ENCODE assay signal across 17 mouse cellular contexts in genomic region chr5:96515860-96516311, GRCm38 (mm10).
DNase-seq lines count a peak whose midpoint lies in the region; ATAC-seq and TF ChIP-seq lines count a peak whose summit lies in the region.
"Had no signal": no experiment of that assay in that cellular context is flagged by ENCODE, and none has a peak within 500 bp of the region (broad histone marks: within the 10 kb centered on the region; RNA-seq: fewer than 3 reads in every experiment).

No protein-coding gene starts in this region.

- 46% methylated on average over 3 of the region's 3 CpGs for WGBS in kidney, adult 2 months
- 75% methylated on average over 3 of the region's 3 CpGs for WGBS in midbrain, embryonic 12.5 days
- 78% methylated on average over 3 of the region's 3 CpGs for WGBS in midbrain, embryonic 10.5 days
- 50% methylated on average over 3 of the region's 3 CpGs for WGBS in embryonic facial prominence, embryonic 11.5 days
- 55% methylated on average over 3 of the region's 3 CpGs for WGBS in cerebellum, adult 2 months

- ATAC-seq in midbrain, embryonic 12.5 days (ENCODE audit: low FRiP score, low read depth): 0 out of 2 replicates have a peak, but pooled peaks have one; percentile 12
- ATAC-seq in embryonic facial prominence, embryonic 11.5 days (replicated peaks; ENCODE audit: insufficient number of reproducible peaks, low FRiP score, low TSS enrichment, low read depth): no peak
- ATAC-seq: forebrain, embryonic 13.5 days had no signal

- no peak overlapping the region for H3K4me3 ChIP-seq in kidney, adult 2 months (ENCODE audit: insufficient read depth, low read depth, low read length)
- no peak overlapping the region for H3K4me3 ChIP-seq in midbrain, embryonic 12.5 days
- H3K4me3 ChIP-seq in midbrain, embryonic 10.5 days: no peak overlapping the region
- no peak overlapping the region for H3K4me3 ChIP-seq in embryonic facial prominence, embryonic 11.5 days (ENCODE audit: low read depth, low read length)
- no peak overlapping the region for H3K4me3 ChIP-seq in cerebellum, adult 2 months (replicated peaks; ENCODE audit: insufficient read depth, low read depth, low read length)
- H3K4me3 ChIP-seq: forebrain, embryonic 13.5 days; gastrocnemius, adult 2 months; heart, embryonic 10.5 days; hindbrain, embryonic 10.5 days; limb, embryonic 13.5 days had no signal

- H3K9ac ChIP-seq in midbrain, embryonic 12.5 days (replicated peaks): no peak overlapping the region
- H3K9ac ChIP-seq in embryonic facial prominence, embryonic 11.5 days (replicated peaks; ENCODE audit: low read length): no peak overlapping the region
- H3K9ac ChIP-seq: forebrain, embryonic 13.5 days; limb, embryonic 13.5 days; liver, embryonic 14.5 days had no signal

- H3K27ac ChIP-seq in kidney, adult 2 months (ENCODE audit: insufficient read depth, low read depth, low read length): 0 out of 2 replicates have a peak overlapping the region, but pooled peaks have one; percentile 6
- no peak overlapping the region for H3K27ac ChIP-seq in midbrain, embryonic 12.5 days (replicated peaks)
- H3K27ac ChIP-seq in midbrain, embryonic 10.5 days (replicated peaks): no peak overlapping the region
- H3K27ac ChIP-seq in embryonic facial prominence, embryonic 11.5 days (replicated peaks; ENCODE audit: low read depth, low read length): no peak overlapping the region
- no peak overlapping the region for H3K27ac ChIP-seq in cerebellum, adult 2 months (ENCODE audit: insufficient read depth, low read length)
- H3K27ac ChIP-seq: forebrain, embryonic 13.5 days; gastrocnemius, adult 2 months; heart, embryonic 10.5 days; hindbrain, embryonic 10.5 days; limb, embryonic 13.5 days; liver, embryonic 14.5 days; macrophage had no signal

- peak; percentile 20 for DNase-seq in kidney, adult 2 months
- no peak for DNase-seq in kidney, adult 11 months
- no peak for DNase-seq in midbrain, embryonic 10.5 days (ENCODE audit: low spot score)
- peak; percentile 41 for DNase-seq in embryonic facial prominence, embryonic 11.5 days (ENCODE audit: low spot score)
- DNase-seq in kidney, postnatal 4 days: peak; percentile 17 to 55
- no peak for DNase-seq in cerebellum, adult 2 months
- DNase-seq: adrenal gland, adult 2 months; cerebellum, adult 9-10 months; gastrocnemius, adult 2 months; retina, postnatal 1 day had no signal

- peaks cover 3% of the 10 kb centered on the region for H3K4me1 ChIP-seq in kidney, adult 2 months (ENCODE audit: control insufficient read depth, insufficient read depth, low read length)
- no peaks in the 10 kb centered on the region; the same call in 1 of the 2 replicates for H3K4me1 ChIP-seq in midbrain, embryonic 12.5 days
- H3K4me1 ChIP-seq in midbrain, embryonic 10.5 days: no peaks in the 10 kb centered on the region
- no peaks in the 10 kb centered on the region for H3K4me1 ChIP-seq in embryonic facial prominence, embryonic 11.5 days (ENCODE audit: control insufficient read depth, insufficient read depth, low read length)
- no peaks in the 10 kb centered on the region for H3K4me1 ChIP-seq in cerebellum, adult 2 months (ENCODE audit: control insufficient read depth, insufficient read depth, low read length)

- TF ChIP-seq POLR2A in kidney, adult 2 months (IDR thresholded peaks at IDR 0.05; ENCODE audit: low read depth, low read length): no peak
- TF ChIP-seq POLR2A in cerebellum, adult 2 months (IDR thresholded peaks at IDR 0.05; ENCODE audit: borderline replicate concordance, insufficient read depth, low read length): no peak

- no peaks in the 10 kb centered on the region for H3K36me3 ChIP-seq in kidney, adult 2 months (ENCODE audit: control insufficient read depth, insufficient read depth, low read length)
- H3K36me3 ChIP-seq in midbrain, embryonic 12.5 days: no peaks in the 10 kb centered on the region
- H3K36me3 ChIP-seq in midbrain, embryonic 10.5 days: no peaks in the 10 kb centered on the region
- no peaks in the 10 kb centered on the region for H3K36me3 ChIP-seq in embryonic facial prominence, embryonic 11.5 days (replicated peaks; ENCODE audit: control insufficient read depth, insufficient read depth, low read depth, low read length)
- H3K36me3 ChIP-seq: heart, embryonic 10.5 days; hindbrain, embryonic 10.5 days; limb, embryonic 13.5 days had no signal

- H3K27me3 ChIP-seq in kidney, adult 2 months (replicated peaks; ENCODE audit: control insufficient read depth, insufficient read depth, low read length): no peaks in the 10 kb centered on the region
- no peaks in the 10 kb centered on the region for H3K27me3 ChIP-seq in midbrain, embryonic 12.5 days
- no peaks in the 10 kb centered on the region for H3K27me3 ChIP-seq in midbrain, embryonic 10.5 days (ENCODE audit: low read depth, poor library complexity, severe bottlenecking)
- no peaks in the 10 kb centered on the region for H3K27me3 ChIP-seq in embryonic facial prominence, embryonic 11.5 days (ENCODE audit: control insufficient read depth, insufficient read depth, low read length)
- no peaks in the 10 kb centered on the region for H3K27me3 ChIP-seq in cerebellum, adult 2 months (ENCODE audit: control insufficient read depth, insufficient read depth, low read length)
- H3K27me3 ChIP-seq: forebrain, embryonic 13.5 days had no signal

- TF ChIP-seq CTCF in kidney, adult 2 months (conservative IDR thresholded peaks at IDR 0.05; ENCODE audit: insufficient read depth, insufficient read length, low read depth, low read length): no peak
- no peak for TF ChIP-seq CTCF in cerebellum, adult 2 months (IDR thresholded peaks at IDR 0.05; ENCODE audit: borderline replicate concordance, insufficient read depth, low read depth, low read length)

- H3K9me3 ChIP-seq in midbrain, embryonic 12.5 days: 0 out of 2 replicates have a peak, but pooled peaks cover 2% of the 10 kb centered on the region
- peaks cover 4% of the 10 kb centered on the region; the same call in 1 of the 2 replicates for H3K9me3 ChIP-seq in midbrain, embryonic 10.5 days (replicated peaks)
- H3K9me3 ChIP-seq in embryonic facial prominence, embryonic 11.5 days (replicated peaks; ENCODE audit: control insufficient read depth, low read length): no peaks in the 10 kb centered on the region
- H3K9me3 ChIP-seq: heart, embryonic 10.5 days; hindbrain, embryonic 10.5 days had no signal

- H3K4me2 ChIP-seq in midbrain, embryonic 12.5 days (replicated peaks): no peak overlapping the region
- no peak overlapping the region for H3K4me2 ChIP-seq in embryonic facial prominence, embryonic 11.5 days (ENCODE audit: low read depth, low read length)
- H3K4me2 ChIP-seq: forebrain, embryonic 13.5 days; limb, embryonic 13.5 days had no signal

Comparison
In these comparisons a context has a peak if more than half of its experiments do, and no peak if none do; other contexts are left out.
1. DNase-seq: peak in kidney, adult 2 months (single experiment), embryonic facial prominence, embryonic 11.5 days (single experiment) and kidney, postnatal 4 days (2 of 2); none in kidney, adult 11 months (single experiment), midbrain, embryonic 10.5 days (single experiment) and cerebellum, adult 2 months (0 of 2).